Mouse (Mus musculus) T-cell, adult 2 months (primary cell): ENCODE measurements around the gene Neurod1.

ENCODE experiments used
- DNase-seq: peaks from one replicate; pipeline ENCODE4 v3.0.0; 2022; ENCODE audit warnings: low spot score

Neurod1 gene

DNA sequence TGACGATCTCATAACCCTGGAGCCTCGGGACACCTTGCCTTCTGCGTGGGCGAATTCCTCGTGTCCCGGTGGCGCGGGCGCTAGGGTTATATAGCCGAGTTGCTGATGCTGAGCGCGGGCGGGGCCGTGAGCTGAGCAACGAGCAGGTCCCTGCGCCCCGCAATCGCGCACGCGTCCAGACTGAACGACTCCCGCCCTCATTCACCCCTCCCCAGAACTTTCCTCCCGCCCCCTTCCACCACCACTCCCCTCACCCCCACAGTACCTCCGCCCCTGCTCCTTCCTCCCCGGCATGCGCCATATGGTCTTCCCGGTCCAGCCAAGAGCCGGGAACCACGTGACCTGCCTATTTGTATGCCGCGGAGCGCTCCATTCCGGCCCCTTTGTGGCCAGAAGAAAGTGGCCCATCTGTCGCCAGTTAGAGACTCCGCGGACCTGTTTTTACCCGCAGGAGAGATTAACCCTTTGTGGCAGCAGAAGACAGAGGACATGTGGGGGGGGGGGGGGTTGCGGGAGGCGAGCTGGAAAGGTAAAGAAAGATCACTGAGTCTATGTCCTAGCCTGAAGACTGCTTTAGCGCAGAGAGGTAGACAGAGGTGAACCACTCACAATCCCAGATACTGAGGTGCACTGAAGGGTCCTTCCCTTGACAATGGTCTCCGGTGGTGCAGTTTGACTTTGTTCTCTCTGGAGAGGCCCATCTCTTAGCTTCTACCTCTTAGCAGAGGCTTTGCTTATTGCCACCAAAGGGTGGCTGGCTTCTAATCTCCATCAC is at the start of gene Neurod1, which contains the start of gene Cerkl:
Gene Neurod1, minus strand, starts transcription at position 177 of the 775 bp plus-strand sequence.
Gene Cerkl, minus strand, starts transcription at position 211 of the 775 bp plus-strand sequence.
- DNase-seq = no peak

DNA sequence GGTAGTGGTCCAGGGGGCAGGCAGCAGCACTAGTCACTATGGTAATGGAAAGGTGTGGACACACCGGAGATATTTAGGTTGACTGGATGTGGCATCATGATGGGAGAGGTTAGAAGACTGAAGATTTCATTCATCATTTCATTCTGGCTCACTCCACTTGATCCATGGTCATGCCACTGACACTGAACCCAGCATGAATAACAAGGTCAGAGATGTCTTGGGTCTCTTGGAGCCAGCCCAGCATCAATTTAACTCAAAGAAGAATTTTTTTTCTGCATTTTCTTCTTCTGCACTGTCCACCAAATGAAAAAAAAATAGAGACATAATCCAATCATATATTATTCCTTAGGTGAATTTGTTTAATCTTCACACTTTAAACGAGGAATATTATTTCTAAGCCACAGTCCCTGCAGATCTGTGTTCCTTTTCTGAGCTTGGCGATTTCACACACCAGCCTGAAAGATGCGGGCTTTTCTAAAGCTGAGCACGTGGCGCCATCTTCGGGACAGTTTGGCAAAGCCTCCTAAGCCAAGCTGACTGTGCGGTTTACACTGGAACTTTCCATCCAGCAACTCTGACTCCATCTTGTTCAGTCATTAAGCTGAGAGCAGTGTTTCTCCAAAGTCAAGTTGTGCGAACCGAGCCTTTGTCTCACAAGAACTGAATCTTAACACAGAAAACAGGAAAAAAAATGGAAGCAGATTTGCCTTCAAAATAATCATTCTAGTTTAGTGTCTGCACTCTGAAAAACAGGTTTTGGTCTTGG is 42.6 kb upstream of the Neurod1 start:
- DNase-seq = no peak

DNA sequence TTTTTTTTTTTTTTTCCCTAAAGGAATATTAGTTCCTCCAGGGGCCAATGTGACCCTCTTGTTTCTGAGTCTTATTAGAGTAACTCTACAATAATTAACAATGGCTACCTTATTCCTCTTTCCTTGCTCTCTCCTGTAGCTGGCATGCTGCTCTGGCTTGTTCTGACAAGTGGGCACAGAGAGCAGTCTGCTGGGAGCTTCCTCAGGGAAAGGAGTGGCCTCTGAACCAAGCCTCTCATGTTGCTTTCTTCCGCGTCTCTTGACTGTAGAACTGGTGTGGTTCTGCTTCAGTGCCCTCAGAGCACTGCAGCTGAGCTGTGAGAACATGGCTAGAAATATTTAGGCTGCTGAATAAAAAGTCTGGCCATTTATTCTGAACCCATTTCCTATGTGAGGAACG is 28.6 kb upstream of the Neurod1 start:
- DNase-seq = no peak

DNA sequence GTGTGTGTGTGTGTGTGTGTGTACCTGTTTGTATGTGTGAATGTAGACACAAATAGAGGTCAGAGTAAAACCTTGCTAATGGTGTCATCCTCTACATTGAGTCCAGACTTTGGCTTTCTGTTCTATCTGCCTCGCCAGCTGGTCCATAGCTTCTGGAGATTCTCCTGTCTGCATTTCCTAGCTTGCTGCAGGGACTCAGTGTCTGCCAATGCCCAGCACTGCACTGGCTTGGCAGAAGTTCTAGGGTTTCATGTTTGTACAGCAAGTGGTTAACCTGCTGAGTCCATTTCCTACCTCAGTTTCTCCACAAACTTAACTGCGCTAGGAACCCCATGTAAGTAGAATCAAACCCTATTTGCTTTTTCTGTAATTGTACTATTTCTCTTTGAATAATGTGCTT is 26.0 kb upstream of the Neurod1 start:
- DNase-seq = no peak

DNA sequence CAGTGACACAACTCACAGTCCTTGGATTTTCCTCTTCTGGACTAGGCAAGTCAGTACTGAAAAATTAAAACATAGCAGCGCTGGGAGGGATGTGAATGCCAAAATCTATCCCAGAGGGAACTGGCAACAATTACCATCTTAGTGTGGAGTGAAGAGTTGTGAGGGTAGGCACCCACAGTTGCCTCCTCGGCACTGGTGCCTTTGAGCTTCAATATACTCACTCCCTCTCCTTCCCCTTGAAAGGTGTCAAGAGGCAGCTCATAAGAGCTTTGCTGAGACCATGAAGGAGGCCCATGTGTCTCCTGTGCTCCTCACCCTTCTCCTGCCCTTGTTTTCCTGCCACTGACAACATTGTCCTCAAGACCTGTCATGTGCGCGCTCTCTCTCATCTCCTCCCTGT is 5.9 kb upstream of the Neurod1 start:
- DNase-seq = no peak

DNA sequence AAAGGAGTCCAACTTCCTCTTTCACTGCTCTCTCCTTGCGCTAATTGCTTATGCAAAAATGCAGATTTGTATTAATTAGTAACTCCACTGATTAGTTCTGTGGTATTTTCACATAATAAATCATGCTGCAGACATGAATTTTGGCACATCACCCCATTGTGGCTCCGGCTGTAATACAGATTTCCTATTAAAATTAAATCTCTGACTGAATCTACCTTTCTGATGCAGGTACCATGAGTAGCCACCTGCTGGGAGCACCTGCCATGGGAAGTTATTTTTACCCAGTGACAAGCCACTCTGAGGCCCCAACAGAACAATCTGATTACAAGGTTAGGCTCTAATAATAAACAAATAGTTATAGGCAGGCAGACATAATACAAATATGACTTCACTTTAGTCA is 5.3 kb upstream of the Neurod1 start:
- DNase-seq = no peak

DNA sequence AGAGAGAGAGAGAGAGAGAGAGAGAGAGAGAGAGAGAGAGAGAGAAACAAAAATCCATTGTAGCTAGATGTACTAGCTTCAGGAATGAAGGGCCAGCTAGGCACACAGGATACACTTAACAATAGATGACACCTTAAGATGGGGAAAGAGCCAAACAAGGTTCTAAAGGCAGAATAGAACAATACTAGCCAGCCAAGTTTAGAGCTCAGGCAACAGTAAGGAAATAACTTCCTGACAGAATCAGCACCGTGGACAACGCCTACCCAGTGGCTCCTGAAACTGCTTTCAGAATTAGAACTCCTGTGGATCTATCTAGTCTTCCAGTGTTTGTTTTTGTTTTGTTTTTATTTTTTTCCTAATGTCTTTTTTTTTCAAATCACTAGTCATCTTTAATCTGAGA is 4.0 kb upstream of the Neurod1 start:
- no peak for DNase-seq

DNA sequence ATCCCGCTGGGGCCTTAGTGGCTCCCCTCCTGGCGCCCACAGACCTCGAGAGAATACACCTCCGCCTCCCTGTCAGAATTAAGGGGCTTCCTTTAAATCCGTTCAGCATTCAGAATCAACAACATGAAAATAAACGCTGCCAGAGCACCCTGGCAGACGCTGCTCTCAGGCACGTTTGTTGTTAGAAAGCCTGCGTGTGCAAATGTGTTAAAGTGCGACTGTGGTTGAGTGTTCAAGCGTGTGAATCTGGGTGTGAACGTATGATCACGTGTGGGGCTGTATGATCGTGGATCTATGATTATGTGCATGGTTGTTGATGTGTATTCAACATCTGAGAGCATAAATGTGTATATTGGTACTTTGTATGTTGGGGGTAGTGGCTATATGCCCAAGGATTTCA is 3.6 kb upstream of the Neurod1 start:
- DNase-seq = no peak

DNA sequence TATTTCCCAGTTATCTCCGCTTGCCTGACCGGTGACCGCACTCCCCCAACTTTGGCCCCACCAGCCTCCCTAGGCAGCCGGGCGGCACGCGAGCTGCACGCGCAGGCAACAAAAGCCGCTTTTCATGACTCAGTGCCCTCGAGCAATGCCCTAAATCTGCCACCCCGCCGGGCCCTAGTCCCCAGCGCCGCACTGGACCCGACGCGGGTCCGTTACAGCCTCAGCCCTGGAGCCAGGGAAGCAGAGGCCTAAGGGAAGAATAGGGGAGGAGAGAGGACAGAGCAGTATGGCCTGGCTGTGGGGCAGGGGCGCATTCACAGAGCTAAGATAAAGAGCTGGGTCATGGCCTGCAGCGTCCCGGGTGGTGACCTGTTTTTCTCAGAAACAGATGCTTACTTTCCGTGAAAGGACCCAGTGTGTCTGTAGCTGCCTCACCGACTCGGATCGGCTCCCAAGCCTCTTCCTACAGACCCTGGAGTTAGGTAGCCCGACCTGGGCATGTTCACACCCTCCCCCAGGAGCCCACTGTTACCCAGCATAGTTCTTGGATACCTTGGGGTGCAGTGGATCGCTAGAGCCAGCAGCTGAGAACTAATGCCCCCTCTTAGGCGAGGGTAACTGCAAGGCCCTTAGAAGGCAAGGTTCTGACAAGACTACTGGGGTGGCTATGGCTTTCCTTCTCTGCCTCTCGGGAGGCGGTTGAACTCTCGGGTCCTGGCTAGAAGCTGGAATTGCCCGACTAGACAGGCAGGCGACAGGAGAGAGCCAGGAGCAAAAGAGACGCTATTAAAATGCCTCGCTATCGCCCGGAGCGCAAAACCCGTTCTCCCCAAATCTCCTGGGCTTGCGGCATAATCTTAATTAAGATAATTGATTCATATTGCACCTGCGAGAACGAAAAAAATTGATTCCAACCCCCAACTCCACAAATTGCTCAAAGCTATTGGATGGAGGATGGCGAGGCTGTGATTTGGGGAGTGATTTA is 2.8 kb upstream of the Neurod1 start:
- no peak for DNase-seq

DNA sequence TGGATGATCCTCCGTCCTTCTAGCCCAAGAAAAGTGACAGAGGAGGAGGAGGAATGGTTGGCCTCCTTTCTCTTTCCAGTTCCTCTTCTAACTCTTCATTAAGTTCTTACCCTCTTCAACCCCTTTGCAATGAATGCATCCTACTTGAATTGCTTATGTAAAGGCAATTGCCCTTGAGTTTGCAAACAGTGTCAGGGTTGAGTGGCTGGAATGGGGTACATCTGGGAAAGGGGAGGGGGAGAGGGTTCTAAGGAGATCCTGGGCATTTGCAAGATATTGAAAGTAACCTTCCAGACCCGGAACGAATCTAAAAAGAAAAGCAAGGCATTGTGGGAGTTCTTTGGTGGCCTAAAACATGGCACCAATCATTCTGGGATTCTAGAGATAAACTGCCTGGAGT is 1.4 kb upstream of the Neurod1 start:
- no peak for DNase-seq

DNA sequence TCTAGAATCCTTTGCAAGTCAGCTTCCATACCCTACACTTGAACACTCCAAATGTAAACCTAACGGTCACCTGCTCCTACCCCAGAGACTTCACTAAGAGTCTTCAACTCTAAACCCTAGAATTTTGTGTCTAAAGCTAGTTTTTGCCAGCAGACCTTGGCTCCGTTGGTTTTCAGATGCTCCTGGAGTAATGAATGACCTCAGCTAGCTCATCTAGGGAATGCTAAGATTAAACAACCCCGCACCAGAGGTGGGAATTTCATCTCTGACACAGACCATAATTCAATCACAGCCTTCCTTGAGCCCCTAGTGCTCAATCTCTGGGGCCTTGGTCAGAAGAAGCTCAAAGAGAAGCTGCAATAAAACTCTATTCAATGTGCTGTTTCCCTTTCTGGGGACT is 883 bp upstream of the Neurod1 start:
- no peak for DNase-seq

DNA sequence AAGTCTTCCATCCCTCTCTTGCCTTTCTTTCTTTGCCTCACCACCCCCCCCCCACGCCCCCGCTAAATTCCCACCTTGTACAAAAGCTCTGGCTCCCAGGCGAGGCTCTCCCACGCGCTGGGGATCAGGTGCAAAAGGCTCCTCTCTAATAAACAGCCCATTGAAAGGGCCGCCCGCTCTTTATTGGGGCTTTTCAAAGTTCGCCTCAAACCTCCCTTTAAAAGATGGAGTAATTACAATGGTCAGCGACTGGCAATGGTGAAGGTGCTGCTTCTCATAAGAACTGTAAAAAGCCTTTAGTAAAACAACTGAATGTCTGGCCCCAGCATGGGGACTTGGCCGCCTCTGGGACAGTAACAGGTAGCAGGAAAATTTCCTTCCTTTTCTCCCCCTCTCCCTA is 905 bp downstream of the Neurod1 start:
- no peak for DNase-seq

DNA sequence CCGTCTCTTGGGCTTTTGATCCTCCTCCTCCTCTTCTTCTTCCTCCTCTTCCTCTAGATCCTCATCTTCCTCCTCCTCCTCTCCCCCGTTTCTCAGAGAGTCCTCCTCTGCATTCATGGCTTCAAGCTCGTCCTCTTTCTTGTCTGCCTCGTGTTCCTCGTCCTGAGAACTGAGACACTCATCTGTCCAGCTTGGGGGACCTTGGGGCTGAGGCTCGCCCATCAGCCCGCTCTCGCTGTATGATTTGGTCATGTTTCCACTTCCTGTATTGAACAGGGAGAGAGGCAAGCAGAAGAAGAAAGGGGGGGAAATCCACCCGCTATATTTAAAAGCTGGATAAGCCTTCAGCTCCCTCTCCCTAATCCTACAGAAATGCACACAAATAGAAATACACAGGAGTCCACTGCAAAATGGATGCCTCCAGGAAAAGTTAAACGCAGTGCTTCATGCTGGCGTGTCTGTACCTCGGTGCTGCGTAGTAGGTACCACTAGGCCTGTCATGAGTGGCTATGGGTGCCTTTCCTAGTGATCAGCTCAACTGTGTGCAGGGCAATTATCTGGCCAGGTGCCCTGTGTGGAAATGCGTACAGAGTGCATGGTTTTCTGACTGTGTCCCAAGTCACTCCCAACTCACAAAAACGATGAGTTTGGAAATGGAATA is 1.6 kb downstream of the Neurod1 start:
- DNase-seq = no peak

DNA sequence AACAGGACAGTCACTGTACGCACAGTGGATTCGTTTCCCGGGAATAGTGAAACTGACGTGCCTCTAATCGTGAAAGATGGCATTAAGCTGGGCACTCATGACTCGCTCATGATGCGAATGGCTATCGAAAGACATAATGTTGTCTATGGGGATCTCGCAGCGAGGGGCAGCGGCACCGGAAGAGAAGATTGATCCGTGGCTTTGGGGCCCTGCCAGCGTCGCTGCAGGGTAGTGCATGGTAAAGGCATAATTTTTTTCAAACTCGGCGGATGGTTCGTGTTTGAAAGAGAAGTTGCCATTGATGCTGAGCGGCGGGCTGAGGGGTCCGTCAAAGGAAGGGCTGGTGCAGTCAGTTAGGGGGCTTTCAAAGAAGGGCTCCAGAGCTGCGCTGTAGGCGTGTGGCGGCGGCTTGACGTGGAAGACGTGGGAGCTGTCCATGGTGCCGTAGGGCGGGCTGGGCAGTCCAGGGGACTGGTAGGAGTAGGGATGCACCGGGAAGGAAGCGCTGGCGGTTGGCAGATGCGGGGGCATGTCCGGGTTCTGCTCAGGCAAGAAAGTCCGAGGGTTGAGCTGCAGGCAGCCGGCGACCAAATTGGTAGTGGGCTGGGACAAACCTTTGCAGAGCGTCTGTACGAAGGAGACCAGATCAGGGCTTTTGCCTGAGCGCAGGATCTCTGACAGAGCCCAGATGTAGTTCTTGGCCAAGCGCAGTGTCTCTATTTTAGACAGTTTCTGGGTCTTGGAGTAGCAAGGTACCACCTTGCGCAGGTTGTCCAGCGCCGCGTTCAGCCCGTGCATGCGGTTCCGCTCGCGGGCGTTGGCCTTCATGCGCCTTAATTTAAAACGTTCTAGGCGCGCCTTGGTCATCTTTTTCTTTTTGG is 2.4 kb downstream of the Neurod1 start:
- no peak for DNase-seq

DNA sequence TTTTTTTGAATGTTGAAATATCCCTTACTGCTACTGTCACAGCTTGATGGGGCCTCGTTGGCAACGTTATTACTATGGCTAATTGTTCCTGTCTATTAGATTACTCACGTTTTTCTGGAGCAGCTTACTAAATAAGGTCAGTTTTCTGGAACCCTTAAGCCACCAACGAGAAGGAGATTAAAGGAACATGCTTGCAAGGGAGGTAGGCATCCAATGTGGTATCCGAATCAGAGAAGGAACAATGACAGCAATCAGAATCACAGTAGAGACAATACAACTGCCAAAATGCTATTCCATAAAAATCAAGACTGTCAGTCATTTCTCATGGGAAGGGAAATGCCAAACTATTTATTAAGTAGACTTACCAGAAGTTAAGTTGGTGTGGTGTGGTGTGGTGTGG is 5.1 kb downstream of the Neurod1 start:
- DNase-seq = no peak

DNA sequence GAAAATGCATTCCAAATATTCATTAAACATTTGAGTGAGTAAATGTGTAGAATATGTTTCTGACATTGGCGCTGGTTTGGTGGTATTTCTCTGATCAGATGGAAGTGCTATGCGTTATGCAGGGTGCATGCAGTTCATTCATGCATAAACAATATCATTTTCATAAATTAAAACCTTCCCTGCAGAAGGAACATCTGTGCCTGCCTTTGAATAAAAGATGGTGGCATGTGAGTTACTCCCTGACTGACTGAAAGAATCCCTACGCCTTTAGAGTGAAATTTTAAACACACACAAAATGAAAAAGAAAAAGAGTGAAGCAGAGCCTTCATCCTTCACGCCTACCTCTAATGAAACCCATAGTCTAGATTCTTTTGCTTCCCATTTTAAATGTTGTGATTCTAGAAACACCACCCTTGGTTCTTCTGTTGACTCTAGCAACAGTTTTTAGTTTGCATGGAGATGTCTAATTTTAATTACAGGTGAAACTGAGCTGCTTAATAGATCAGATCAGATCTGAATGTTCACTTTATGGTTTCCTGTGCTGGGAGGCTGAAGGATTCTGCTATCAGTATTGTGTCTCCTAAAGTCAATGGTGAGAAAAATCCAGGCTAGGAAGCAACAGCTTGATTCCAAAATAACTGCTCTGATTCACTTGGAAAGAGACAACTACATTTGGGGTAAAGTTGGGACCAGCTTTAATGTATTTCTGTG is 5.7 kb downstream of the Neurod1 start:
- DNase-seq = no peak

DNA sequence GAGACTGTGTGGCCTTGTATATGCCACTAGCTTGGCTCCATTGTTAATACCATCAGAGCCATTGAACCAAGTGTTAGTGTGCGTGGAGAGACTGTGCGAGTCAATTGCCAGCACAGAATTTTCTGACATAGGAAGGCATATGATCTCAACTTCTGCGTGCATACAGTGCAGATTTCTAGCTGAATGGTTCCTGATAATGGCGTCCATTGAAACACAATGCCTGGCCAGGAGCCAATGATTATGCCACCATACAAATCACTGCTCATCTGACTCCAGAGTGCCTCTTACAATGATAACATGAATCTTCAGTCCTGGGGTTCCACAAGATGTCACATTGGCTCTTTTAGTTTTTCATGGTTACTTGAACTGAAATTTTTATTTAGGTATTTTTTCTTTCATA is 7.2 kb downstream of the Neurod1 start:
- DNase-seq = no peak

DNA sequence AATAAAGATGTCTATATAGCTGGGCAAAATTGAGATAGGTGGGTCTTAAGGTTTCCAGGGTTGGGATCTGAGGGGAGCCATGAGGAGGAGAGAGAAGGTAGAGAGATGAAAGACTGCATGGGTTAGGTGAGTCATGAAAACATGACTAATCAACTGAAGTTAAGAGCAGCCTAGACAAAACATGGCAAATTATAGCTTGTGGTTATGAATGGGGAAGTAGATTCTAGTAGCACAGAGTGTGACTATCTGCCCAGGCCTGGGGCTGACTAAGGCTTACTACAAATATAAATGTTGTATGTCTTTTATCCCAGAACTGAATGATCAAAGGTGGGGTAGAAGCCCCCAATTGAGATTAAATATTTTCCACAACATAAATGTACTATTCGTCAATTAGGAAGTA is 9.4 kb downstream of the Neurod1 start:
- DNase-seq = no peak

DNA sequence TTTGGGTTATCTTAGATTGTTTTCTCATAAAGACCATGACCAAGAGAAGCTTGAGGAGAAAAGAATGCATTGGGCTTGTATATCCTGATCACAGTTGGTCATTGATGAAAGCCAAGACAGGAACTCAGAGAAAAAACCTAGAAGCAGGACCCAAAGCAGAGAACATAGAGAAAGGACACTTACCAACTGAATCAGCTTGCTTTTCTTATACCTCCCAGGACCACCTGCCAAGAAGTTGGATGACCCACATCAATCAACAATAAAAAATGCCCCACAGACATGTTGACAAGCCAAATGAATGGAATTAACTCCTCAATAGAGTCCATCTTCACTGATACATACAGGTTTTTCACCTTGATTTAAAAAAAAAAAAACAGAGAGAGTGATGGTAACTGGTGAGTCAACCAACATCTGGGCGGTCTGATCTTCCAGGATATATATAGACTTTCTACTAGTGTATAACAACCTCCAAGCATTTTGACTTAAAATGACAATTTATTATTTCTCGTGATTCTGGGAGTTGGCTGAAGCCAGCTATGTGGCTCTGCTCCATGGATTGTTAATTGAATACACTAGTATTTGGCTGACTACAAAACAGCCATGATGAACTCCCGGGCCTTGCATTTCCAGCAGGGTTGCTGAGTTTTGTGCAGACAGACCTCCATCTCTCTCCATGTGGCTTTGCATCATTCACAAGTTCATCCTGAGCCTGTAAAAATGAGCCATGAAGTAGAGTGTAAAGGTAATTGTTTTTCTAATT is 12.5 kb downstream of the Neurod1 start:
- DNase-seq = no peak
